Mouse (Mus musculus) embryonic fibroblast, embryonic 13.5 days (primary cell): ENCODE data around the gene AI481877.

ENCODE experiments used
- CTCF ChIP-seq: IDR thresholded peaks from 2 replicates; pipeline ENCODE4 v1.5.1; 2011; ENCODE audit warnings: mild to moderate bottlenecking, control low read depth, low read length, moderate library complexity, borderline replicate concordance; ENCODE audit not compliant: insufficient read depth
- POLR2A ChIP-seq: IDR thresholded peaks from 2 replicates; pipeline ENCODE4 v1.6.1; 2011; ENCODE audit warnings: low read depth, mild to moderate bottlenecking, control low read depth, low read length, moderate library complexity

GRCm38 (mm10) chr4:59003806-59004200 lies 135.0 kb downstream of the AI481877 start:
- TF ChIP-seq POLR2A: no peak
- no peak for TF ChIP-seq CTCF
